15 mouse cellular contexts compared by ENCODE assay signal in the genomic region with DNA sequence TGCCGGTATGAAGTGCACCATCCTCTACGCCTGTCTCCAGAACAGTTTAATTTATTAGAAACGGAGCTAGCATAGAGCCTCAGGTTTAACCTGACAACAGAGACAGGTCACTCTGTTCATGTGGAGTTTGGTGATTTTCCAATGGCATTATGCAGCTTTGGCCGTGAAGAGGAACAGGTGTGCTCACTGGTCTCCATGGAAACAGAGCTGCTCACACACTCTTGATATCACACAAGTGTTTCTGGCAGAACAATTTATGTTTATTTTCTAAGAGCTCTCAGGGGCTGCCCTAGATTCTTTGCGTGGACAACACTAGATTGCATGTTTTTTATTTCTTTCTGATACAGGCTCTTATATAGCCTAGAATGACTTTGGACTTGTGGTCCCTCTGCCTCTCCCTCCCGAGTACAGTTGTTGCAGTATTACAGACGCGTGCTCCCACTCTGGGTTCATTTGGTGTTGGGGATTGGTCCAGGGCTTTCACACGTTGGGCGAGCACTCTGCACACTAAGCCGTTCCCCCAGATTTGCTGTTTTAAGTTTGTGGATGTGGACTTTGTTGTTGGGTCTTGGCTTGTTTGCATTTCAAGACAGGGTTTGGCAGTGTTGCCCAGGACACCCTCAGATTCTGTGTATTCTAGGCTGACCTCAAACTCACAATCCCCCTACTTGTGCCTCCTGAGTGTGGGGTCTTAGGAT.
DNase-seq lines count a peak whose midpoint lies in the region; ATAC-seq lines count a peak whose summit lies in the region.
"Had no signal": no experiment of that assay in that cellular context is flagged by ENCODE, and none has a peak within 500 bp of the region (broad histone marks: within the 10 kb centered on the region; RNA-seq: fewer than 3 reads in every experiment).

No protein-coding gene starts in this region.

- DNase-seq in cerebellum, adult 11 months = no peak
- peak; percentile 62 for DNase-seq in kidney, adult 9 months
- no peak for DNase-seq in midbrain, embryonic 11.5 days (ENCODE audit: low spot score, missing footprints)
- DNase-seq in lung, postnatal 25 days (ENCODE audit: low spot score) = peak; percentile 87
- no peak for DNase-seq in spleen, adult 12 weeks (ENCODE audit: low spot score)
- DNase-seq: heart, adult 11 months; right cerebral cortex, adult 18-20 months had no signal

- H3K27ac ChIP-seq in kidney, embryonic 16.5 days (ENCODE audit: low read length) = no peak overlapping the region
- H3K27ac ChIP-seq in midbrain, embryonic 15.5 days = 0 out of 2 replicates have a peak overlapping the region, but pooled peaks have one; percentile 22
- H3K27ac ChIP-seq in midbrain, embryonic 11.5 days (ENCODE audit: low read depth, low read length) = no peak overlapping the region
- H3K27ac ChIP-seq: embryonic facial prominence, embryonic 13.5 days; forebrain, embryonic 10.5 days; liver, embryonic 15.5 days had no signal

- no peak overlapping the region for H3K4me2 ChIP-seq in kidney, embryonic 16.5 days (replicated peaks; ENCODE audit: low read depth, low read length)
- H3K4me2 ChIP-seq in midbrain, embryonic 15.5 days = no peak overlapping the region
- no peak overlapping the region for H3K4me2 ChIP-seq in midbrain, embryonic 11.5 days
- H3K4me2 ChIP-seq: embryonic facial prominence, embryonic 13.5 days; liver, embryonic 15.5 days had no signal

- WGBS in kidney, embryonic 16.5 days = 76% methylated on average over 11 of the region's 11 CpGs
- 70% methylated on average over 11 of the region's 11 CpGs for WGBS in midbrain, embryonic 15.5 days
- 86% methylated on average over 11 of the region's 11 CpGs for WGBS in midbrain, embryonic 11.5 days

- H3K9ac ChIP-seq in kidney, embryonic 16.5 days (replicated peaks; ENCODE audit: low read length) = no peak overlapping the region
- H3K9ac ChIP-seq in midbrain, embryonic 15.5 days = no peak overlapping the region
- no peak overlapping the region for H3K9ac ChIP-seq in midbrain, embryonic 11.5 days (ENCODE audit: low read length)
- H3K9ac ChIP-seq: embryonic facial prominence, embryonic 13.5 days; liver, embryonic 15.5 days had no signal

- H3K4me3 ChIP-seq in kidney, embryonic 16.5 days (ENCODE audit: low read length) = no peak overlapping the region
- H3K4me3 ChIP-seq in midbrain, embryonic 15.5 days = no peak overlapping the region
- no peak overlapping the region for H3K4me3 ChIP-seq in midbrain, embryonic 11.5 days (ENCODE audit: low read depth, low read length)
- H3K4me3 ChIP-seq: embryonic facial prominence, embryonic 13.5 days; forebrain, embryonic 10.5 days; liver, embryonic 15.5 days had no signal

- no peaks in the 10 kb centered on the region for H3K36me3 ChIP-seq in kidney, embryonic 16.5 days (ENCODE audit: insufficient read depth, low read length)
- no peaks in the 10 kb centered on the region for H3K36me3 ChIP-seq in midbrain, embryonic 15.5 days (replicated peaks)
- H3K36me3 ChIP-seq in midbrain, embryonic 11.5 days (ENCODE audit: control insufficient read depth, insufficient read depth, low read length) = no peaks in the 10 kb centered on the region
- H3K36me3 ChIP-seq: embryonic facial prominence, embryonic 13.5 days; forebrain, embryonic 10.5 days; liver, embryonic 15.5 days had no signal

- no peaks in the 10 kb centered on the region for H3K27me3 ChIP-seq in kidney, embryonic 16.5 days (ENCODE audit: insufficient read depth, low read length)
- H3K27me3 ChIP-seq in midbrain, embryonic 15.5 days (replicated peaks) = no peaks in the 10 kb centered on the region
- no peaks in the 10 kb centered on the region for H3K27me3 ChIP-seq in midbrain, embryonic 11.5 days (ENCODE audit: control insufficient read depth, insufficient read depth, low read length)
- H3K27me3 ChIP-seq: CH12.LX; embryonic facial prominence, embryonic 13.5 days; liver, embryonic 15.5 days had no signal

- peaks cover 72% of the 10 kb centered on the region for H3K4me1 ChIP-seq in kidney, embryonic 16.5 days (ENCODE audit: insufficient read depth, low read length)
- peaks cover 53% of the 10 kb centered on the region for H3K4me1 ChIP-seq in midbrain, embryonic 15.5 days
- peaks cover 12% of the 10 kb centered on the region for H3K4me1 ChIP-seq in midbrain, embryonic 11.5 days (ENCODE audit: control insufficient read depth, insufficient read depth, low read length)

- no peaks in the 10 kb centered on the region for H3K9me3 ChIP-seq in kidney, embryonic 16.5 days (ENCODE audit: low read length)
- no peaks in the 10 kb centered on the region for H3K9me3 ChIP-seq in midbrain, embryonic 15.5 days
- no peaks in the 10 kb centered on the region for H3K9me3 ChIP-seq in midbrain, embryonic 11.5 days (ENCODE audit: control insufficient read depth, low read length)
- H3K9me3 ChIP-seq: embryonic facial prominence, embryonic 13.5 days; forebrain, embryonic 10.5 days; liver, embryonic 15.5 days had no signal

- ATAC-seq in cerebellum, adult (ENCODE audit: insufficient number of reproducible peaks, low FRiP score, low TSS enrichment) = peak; percentile 58; the same call in 1 of the 2 replicates
- ATAC-seq in kidney, embryonic 16.5 days (ENCODE audit: low FRiP score, low TSS enrichment) = no peak
- peak; percentile 22; the same call in 1 of the 2 replicates for ATAC-seq in midbrain, embryonic 15.5 days (replicated peaks)
- no peak for ATAC-seq in midbrain, embryonic 11.5 days (ENCODE audit: low FRiP score)
- ATAC-seq: inflammation-experienced regulatory T-cells, adult 6 months had no signal

Comparison
In these comparisons a context has a peak if more than half of its experiments do, and no peak if none do; other contexts are left out.
1. ATAC-seq: peak in cerebellum, adult (single experiment) and midbrain, embryonic 15.5 days (single experiment); none in kidney, embryonic 16.5 days (single experiment) and midbrain, embryonic 11.5 days (single experiment).
2. DNase-seq: peak in kidney, adult 9 months (single experiment) and lung, postnatal 25 days (single experiment); none in cerebellum, adult 11 months (single experiment), midbrain, embryonic 11.5 days (single experiment) and spleen, adult 12 weeks (single experiment).